Mouse (Mus musculus) cortical plate, adult 2 months (tissue): ENCODE results near the gene Cdk4. TPM values are rescaled to one million over a fixed set of nuclear protein-coding genes. Genes with fewer than 3 reads are reported as not detected.

ENCODE experiments used
- H3K27ac ChIP-seq: fragments of 200-500 bp; 2 replicates; pipeline ENCODE4 v1.5.1; 2012; ENCODE audit warnings: low read length, control low read depth, inconsistent platforms; ENCODE audit not compliant: insufficient read depth
- H3K4me1 ChIP-seq: fragments of 200-500 bp; 2 replicates; pipeline ENCODE4 v1.6.1; 2011; ENCODE audit warnings: low read length; ENCODE audit not compliant: control insufficient read depth, insufficient read depth
- H3K4me3 ChIP-seq: fragments of 200-500 bp; 2 replicates; pipeline ENCODE4 v1.5.1; 2011; ENCODE audit warnings: mild to moderate bottlenecking, low read length, control low read depth; ENCODE audit not compliant: insufficient read depth
- CTCF ChIP-seq: fragments of 200-500 bp; IDR thresholded peaks from 2 replicates; pipeline ENCODE4 v1.5.1; 2011; ENCODE audit warnings: mild to moderate bottlenecking, control low read depth, low read length; ENCODE audit not compliant: insufficient read depth; ENCODE audit errors: extremely low read depth
- POLR2A ChIP-seq: fragments of 200-500 bp; IDR thresholded peaks from 2 replicates; pipeline ENCODE4 v1.6.1; 2011; ENCODE audit warnings: mild to moderate bottlenecking, low read length, control low read depth; ENCODE audit not compliant: insufficient read depth; ENCODE audit errors: extremely low read depth
- polyA plus RNA-seq: library from polyadenylated mRNA; depleted of rRNA; stranded (reverse); fragments of >200 nt; gene quantifications from 2 replicates; pipeline ENCODE4 v1.2.3, GENCODE M21; 2012

The Cdk4 gene
- polyA plus RNA-seq, 1 experiment = 134 TPM

DNA sequence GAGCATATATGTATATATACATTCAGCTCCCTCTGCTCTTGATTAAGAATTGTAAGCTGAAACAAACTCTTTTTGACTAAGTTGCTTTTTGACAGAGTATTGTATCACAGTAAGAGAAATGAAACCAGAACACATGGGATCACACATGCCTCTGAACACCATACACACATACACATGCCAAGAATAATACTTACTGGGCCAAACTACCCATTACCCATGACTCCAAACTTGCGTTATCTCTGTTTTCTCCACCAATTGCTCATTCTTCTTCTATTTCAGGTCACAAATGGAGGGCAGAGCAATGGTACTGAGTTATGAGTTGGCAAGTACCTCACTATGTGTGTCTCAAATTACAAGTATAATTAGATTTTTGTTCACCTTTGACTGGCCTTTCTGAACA, 10.6 kb downstream of the Cdk4 start:
- H3K4me1 ChIP-seq = peaks cover 3% of the 10 kb centered on the region; the same call in 1 of the 2 replicates
- TF ChIP-seq CTCF (no peak), POLR2A (no peak)
- H3K4me3 ChIP-seq = no peak overlapping the region
- no peak overlapping the region for H3K27ac ChIP-seq

DNA sequence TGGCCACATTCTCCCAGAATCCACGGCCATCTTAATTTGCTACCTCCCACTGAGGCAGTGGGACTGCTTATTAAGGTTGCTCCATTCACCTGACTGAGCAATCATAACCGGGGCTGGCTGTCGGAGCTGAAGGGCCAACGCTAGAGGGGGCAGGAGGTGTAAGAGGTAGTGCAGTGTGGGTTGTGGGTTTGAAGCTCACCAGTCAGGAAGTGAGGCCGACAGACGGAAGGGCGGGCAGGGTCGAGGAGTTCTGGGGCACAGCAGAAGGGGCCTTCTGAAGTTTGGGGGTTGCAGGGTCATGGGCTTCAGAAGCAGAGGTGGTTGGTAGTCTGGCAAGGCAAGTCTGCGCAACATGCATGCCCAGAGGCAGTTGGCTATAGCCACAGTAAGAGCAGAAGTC, 11.7 kb downstream of the Cdk4 start, which contains the start of gene Agap2:
Gene Agap2, plus strand, starts transcription at position 205 of the 400 bp plus-strand sequence.
- no peak for TF ChIP-seq POLR2A
- no peak for TF ChIP-seq CTCF
- peaks cover 3% of the 10 kb centered on the region; the same call in 1 of the 2 replicates for H3K4me1 ChIP-seq

DNA sequence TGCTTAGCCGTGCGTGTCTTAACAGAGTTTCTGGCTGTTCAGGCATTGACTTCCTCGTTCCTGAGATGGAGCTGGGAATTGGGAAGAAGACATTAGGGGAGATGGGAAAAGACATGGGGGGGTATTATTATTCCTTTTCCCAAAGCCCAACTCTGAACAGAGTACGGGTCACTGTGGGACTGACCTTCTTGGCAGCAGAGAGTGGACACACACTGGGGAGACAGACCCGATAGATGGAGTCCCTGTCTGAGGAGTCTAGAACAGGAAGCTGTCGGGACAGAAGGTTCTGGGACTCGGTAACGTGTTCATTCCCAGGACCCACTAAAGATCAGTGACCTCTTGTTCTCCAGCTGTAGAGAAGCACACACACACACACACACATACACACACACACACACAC, 12.3 kb downstream of the Cdk4 start:
- Histone ChIP-seq H3K27ac (no peak overlapping the region), H3K4me3 (no peak overlapping the region), H3K4me1 (peaks cover 3% of the 10 kb centered on the region; the same call in 1 of the 2 replicates)
- TF ChIP-seq CTCF (no peak), POLR2A (no peak)

More for the DNA sequence above, 11.7 kb downstream of the Cdk4 start, which contains the start of gene Agap2:
- Histone ChIP-seq H3K4me3 (no peak within 1 kb of the TSS), H3K27ac (no peak within 1 kb of the TSS)

DNA sequence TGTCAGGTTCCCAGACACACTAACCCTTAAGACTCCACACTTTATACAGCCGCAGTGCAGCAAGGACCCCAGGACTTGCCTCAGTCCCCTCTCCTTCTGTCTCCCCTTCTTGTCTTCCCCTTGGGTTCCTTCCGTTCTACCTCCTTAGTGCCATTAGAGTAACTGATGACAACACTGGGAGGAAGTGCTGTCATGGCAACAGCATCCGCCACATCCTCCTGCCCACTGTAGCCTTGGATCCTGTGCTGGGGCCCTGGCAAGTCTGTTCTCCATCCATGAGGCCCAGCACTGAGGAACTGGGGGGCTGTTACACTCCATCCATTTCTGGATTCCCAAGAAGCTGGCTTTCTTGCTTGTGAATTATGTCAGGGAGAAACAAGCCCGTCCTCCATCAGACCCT, 12.7 kb downstream of the Cdk4 start:
- H3K27ac ChIP-seq = no peak overlapping the region; the same call in 1 of the 2 replicates
- TF ChIP-seq CTCF = no peak
- TF ChIP-seq POLR2A = peak; percentile 44; the same call in 1 of the 2 replicates

DNA sequence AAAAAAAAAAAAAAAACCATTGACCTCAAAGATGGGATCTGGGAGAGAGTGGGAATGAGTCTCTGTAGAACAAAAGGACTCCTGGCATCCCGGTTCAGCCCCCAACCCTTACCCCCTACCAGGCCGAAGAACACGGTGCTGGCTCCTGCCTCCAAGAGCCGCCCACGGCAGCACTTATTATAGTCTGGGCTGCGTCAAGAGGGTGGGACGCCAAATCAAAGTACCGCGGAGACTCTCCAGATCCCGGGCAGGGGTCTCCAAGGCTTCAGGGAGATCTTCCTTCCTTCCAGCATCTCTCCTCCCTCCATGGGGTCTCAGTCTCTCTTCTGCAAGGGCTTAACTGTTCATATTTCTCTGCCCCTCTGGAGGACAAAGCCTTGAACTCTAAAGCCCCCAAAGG, 14.2 kb downstream of the Cdk4 start:
- H3K4me3 ChIP-seq = peak overlapping the region; percentile 48
- peak; percentile 38; the same call in 1 of the 2 replicates for TF ChIP-seq POLR2A
- no peak for TF ChIP-seq CTCF
- peaks cover 6% of the 10 kb centered on the region; the same call in 1 of the 2 replicates for H3K4me1 ChIP-seq
- H3K27ac ChIP-seq = peak overlapping the region; percentile 95

More for the DNA sequence above, 12.7 kb downstream of the Cdk4 start:
- no peak overlapping the region for H3K4me3 ChIP-seq
- H3K4me1 ChIP-seq = peaks cover 3% of the 10 kb centered on the region; the same call in 1 of the 2 replicates

DNA sequence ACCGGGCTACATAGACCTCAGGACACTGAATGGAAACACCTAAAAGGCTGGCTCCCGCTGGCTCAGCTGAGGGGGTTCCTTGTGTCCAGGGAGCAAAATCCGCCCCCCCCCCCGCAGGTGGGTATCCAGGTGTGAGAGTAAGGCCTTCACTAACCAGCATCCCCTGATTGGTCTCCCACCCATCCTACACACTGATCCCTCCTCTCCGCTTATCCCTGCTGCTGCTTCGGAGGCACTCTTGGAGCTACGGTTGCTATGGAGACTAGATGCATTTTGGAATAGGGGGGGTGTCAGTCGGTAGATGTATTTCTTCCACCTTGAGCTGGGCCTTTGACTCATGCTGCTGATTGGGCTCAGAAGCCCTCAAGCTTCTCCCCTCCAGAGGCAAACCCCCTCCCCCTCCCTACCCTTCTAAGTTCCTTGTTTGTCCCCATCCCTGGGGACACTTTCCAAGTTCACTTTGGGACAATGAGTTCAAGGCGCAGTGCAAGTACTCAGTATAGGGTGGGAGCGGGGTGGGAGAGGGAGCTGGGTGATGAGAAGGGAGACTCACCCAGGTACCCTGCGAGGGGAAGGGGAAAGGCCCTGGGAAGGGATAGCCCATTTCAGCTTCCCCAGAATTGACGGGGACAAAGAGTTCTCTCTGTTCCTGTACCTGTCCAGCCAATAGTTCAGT, 14.8 kb downstream of the Cdk4 start:
- peak overlapping the region; percentile 48 for H3K4me3 ChIP-seq
- TF ChIP-seq CTCF = no peak
- peak; percentile 81 for TF ChIP-seq POLR2A
- H3K4me1 ChIP-seq = peaks cover 12% of the 10 kb centered on the region
- peak overlapping the region; percentile 95 for H3K27ac ChIP-seq

DNA sequence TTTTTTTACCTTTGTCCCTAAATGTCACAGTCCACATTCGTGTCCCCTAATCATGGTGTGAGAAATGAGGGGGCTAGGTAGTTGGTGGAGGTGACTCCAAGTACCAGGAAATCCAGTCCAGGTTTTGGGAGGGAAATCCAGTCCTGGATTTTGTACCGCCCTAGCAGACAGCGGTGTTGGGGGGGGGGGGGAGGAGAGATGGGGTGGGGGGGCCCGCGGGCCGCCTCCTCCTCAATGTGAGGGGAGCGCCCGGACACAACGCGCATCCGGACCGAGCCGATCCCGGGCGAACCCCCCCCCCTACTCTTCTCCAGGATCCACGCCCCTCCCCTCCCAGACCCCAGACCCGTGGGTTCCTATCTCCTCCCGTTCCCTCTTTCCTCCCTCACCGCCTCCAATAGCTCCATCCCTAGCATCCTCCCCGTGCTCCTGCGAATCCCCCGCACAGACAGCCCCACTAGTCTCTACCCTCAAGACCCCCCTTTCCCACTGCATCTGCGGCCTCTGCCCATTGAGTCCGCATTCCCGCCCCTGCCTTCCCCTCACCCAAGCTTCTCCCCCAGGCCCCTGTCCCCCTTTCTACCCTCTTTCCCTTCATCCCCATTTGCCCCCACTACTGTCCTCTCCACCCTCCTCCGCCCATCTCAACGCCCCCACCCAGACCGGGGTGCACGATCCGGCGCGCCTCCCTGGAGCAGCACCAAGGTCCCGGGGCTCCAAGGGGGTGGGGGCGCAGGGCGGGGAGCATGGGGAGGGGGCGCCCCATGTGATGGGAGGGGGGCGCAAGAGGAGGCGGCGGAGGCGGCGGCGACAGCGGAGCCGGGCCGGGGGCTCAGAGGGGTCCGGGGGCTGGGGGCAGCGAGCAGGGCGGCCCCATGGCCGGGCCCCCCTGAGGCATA, 15.6 kb downstream of the Cdk4 start:
- Histone ChIP-seq H3K4me3 (peak overlapping the region; percentile 48), H3K27ac (peak overlapping the region; percentile 83), H3K4me1 (peaks cover 15% of the 10 kb centered on the region)
- TF ChIP-seq POLR2A (peak; percentile 53; the same call in 1 of the 2 replicates), CTCF (no peak)

DNA sequence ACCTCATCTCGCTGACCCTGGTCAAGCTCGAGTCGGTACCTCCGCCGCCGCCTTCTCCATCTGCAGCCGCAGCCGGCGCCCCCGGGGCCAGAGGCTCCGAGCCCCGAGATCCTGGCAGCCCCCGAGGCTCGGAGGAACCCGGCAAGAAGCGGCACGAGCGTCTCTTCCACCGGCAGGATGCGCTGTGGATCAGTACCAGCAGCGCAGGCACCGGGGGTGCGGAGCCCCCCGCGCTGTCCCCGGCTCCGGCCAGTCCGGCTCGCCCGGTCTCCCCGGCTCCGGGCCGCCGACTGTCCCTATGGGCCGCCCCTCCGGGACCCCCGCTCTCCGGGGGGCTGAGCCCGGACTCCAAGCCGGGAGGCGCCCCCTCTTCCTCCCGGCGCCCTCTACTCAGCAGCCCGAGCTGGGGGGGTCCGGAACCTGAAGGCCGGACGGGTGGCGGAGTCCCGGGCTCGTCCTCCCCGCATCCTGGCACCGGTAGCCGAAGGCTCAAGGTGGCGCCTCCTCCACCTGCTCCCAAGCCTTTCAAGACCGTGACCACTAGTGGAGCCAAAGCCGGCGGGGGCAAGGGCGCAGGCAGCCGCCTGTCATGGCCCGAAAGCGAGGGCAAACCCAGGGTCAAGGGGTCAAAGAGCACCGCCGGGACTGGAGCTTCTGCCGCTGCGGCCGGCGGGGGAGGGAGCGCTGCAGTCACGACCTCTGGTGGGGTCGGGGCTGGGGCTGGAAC, 16.5 kb downstream of the Cdk4 start:
- Histone ChIP-seq H3K4me1 (peaks cover 15% of the 10 kb centered on the region), H3K4me3 (peak overlapping the region; percentile 48), H3K27ac (peak overlapping the region; percentile 32)
- TF ChIP-seq POLR2A = no peak
- 0 out of 2 replicates have a peak, but pooled peaks have one; percentile 3 for TF ChIP-seq CTCF
